Mouse (Mus musculus): Measurements from ENCODE around the gene Olfr67. TPM values are rescaled to one million over a fixed set of nuclear protein-coding genes. Genes with fewer than 3 reads are reported as not detected.
"Not testable (repeated sequence)": the region's sequence is repeated elsewhere in the genome, so short reads cannot be mapped to it uniquely, and the experiment has no call there.

Gene Olfr67
- total RNA-seq (2021) = not detected
- long read RNA-seq, experiment 1 = 0 reads
- long read RNA-seq, experiment 2 = 0 reads

DNA sequence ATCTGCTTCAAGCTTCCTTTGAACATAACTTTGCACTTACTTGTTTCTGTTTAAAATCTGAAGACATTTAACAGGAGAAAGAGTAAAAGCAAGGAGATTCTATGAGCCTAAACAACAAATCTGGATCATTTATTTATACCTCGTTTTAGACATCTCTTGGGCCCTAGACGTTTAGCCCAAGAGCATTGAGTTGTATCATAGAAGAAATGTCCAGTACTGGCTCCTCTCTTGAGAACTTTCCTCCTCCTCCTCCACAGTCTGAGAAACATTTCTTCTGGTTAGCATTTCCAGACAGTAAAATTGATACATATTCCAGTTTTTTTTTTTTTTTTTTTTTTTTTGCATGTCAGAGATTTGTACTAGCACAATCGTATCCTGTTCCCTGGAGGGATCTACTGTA is at the start of gene Olfr67:
Gene Olfr67 (minus strand): TSS at position 101 of the 400 bp plus-strand sequence.
- no peak for DNase-seq

DNA sequence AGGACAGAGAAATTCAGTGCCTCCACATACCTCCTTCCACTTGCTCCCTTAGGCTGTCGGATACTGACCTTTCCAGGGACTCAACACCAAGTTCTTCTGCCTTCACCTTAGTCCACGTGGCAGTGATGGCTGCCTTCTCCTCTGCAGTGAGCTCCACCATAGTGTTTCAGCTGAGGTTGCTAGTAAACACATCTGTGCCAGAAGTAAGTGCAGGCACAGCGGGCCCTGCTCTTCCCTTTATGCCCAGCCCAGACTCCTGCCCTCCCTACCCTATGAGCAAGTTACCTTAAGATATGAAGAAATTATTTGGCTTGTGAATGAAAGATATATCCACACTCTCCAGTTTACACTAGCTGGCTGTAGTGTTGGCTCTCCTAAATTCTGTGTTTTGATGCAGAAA is 48.6 kb upstream of the Olfr67 start, which contains the start of gene Hbb-bh2:
Gene Hbb-bh2 (minus strand): TSS at position 253 of the 400 bp plus-strand sequence.
- DNase-seq = no peak

DNA sequence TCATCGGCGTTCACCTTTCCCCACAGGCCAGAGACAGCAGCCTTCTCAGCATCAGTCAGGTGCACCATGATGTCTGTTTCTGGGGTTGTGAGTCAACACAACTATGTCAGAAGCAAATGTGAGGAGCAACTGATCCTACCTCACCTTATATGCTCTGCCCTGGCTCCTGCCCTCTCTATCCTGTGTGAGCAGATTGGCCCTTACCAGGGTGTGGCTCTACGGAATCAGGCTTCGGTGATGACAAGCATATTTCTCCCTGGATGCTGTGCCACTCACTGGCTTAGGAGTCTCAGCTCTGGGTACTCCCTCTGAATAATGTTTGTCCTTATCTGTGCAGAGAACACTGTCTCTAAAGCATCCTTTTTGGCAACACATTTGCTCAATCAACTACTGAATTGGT is 36.2 kb upstream of the Olfr67 start, which contains the start of gene Hbb-bs:
Gene Hbb-bs (minus strand): TSS at position 289 of the 400 bp plus-strand sequence.
- DNase-seq = no peak

DNA sequence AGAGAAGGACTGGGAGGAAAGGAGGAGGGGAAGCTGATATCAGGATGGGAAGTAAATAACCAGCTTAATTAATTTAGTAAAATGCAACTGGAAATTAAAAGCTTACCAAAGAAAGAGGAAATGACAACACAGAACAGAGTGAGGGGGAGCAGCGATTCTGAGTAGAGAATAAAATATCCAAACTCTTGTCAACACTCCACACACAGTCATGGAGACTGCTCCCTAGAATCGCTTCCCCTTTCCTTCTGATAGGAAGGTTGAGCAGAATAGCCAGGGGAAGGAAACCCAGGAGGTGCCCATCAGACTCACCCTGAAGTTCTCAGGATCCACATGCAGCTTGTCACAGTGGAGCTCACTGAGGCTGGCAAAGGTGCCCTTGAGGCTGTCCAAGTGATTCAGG is 35.5 kb upstream of the Olfr67 start:
- DNase-seq = not testable (repeated sequence)

DNA sequence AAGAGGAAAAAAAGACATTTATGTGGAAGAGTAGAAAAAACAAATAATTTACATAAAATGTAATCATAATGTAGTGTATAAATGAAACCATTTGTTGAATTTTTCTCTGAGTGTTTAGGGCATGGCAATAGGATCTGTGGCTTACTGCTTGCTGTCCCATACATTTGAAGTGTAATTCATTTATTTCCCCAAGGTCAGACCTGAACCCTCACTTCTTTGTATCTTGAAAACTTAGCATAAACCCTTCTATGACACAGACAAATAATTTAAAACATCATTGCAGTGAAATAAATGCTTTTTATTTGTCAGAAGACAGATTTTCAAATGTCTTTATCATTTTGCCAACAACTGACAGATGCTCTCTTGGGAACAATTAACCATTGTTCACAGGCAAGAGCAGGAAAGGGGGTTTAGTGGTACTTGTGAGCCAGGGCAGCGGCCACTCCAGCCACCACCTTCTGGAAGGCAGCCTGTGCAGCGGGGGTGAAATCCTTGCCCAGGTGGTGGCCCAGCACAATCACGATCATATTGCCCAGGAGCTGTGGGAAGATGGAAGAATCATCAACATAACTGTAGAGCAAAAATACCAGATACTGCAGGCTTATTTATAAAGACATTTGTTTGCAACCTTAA is 34.8 kb upstream of the Olfr67 start:
- no peak for DNase-seq

GRCm38 (mm10) chr7:103825536-103826254 is 34.1 kb upstream of the Olfr67 start:
- DNase-seq = no peak

GRCm38 (mm10) chr7:103824597-103824996 is 33.0 kb upstream of the Olfr67 start:
- no peak for DNase-seq

- DNase-seq = not testable (repeated sequence)
Observed at GRCm38 (mm10) chr7:103815085-103815484, 23.5 kb upstream of the Olfr67 start.

DNA sequence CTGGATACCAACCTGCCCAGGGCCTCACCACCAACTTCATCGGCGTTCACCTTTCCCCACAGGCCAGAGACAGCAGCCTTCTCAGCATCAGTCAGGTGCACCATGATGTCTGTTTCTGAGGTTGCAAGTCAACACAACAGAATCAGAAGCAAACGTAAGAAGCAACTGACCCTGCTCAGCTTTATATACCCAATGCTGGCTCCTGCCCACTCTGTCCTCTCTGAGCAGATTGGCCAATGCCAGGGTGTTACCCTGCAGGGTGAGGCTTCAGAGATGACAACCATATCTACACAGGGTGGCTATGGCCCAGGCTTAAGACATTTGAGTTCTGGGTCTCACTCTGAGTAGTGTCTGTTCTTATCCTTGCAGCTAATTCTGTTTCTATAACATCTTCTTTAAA is 22.1 kb upstream of the Olfr67 start, which contains the start of gene Hbb-bt:
Gene Hbb-bt (minus strand): TSS at position 231 of the 400 bp plus-strand sequence.
- DNase-seq = no peak

GRCm38 (mm10) chr7:103813152-103813551 is 21.5 kb upstream of the Olfr67 start:
- DNase-seq = not testable (repeated sequence)

GRCm38 (mm10) chr7:103812174-103812573 is 20.6 kb upstream of the Olfr67 start:
- no peak for DNase-seq

DNA sequence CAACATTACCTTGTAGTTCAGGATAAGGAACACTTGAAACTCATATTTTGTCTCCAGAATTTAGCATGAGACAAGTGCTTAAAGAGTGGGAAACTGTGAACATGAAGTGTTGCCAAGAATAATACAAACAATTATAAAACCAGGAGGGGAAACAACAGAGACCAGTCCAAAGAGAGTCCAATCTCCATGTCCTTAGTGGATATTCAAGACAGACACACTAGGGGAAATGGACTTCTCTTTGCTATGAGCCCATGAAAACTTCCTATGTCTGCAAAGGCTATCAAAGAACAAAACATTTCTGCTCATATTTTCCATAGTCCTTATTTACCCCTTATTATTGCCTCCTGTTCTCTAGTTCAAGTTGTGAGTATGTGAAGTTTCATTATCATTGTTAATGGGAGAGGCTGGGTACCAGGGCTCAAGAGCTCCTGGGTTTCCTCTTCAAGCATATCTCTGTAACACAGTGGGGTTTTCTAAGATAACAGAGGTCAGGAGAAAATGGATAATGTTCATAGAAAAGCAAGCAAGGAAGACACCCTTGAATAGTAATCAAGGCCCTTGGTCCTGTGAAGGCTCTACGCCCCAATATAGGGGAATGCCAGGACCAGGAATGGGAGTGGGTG is 19.7 kb upstream of the Olfr67 start:
- no peak for DNase-seq

DNA sequence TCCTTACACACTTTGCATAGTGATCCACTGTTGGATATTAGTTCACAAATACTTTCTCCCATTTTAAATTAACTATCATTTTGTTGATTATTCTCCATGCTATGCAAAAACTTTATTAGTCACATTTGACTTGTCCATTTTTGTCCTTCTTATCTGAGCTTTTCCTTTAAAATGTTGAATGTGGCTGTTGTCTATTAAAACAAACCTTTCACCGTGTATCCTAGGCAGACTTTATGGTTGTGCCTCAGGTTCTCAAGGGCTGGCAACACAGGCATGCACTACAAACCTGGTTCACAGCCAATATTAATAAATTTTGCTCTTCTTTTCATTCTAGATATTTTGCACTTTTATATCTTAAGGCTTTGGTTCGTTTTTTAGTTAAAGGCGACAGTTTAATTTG is 19.1 kb upstream of the Olfr67 start:
- no peak for DNase-seq

DNA sequence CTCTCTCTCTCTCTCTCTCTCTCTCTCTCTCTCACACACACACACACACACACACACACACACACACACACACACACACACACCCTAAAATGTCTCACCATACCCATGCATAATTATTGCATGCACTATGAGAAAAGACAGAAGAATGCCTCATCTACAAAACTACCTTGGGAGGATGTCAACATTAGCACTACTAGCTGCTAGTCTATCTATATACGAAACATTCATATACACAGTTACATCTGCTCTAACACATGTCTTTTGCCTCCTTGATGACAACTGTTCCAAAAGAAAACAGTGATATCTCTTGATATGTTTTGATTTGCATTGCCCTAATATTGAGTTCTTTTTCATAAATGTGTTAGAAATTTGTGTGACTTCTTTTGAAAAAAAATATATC is 18.7 kb upstream of the Olfr67 start:
- no peak for DNase-seq

DNA sequence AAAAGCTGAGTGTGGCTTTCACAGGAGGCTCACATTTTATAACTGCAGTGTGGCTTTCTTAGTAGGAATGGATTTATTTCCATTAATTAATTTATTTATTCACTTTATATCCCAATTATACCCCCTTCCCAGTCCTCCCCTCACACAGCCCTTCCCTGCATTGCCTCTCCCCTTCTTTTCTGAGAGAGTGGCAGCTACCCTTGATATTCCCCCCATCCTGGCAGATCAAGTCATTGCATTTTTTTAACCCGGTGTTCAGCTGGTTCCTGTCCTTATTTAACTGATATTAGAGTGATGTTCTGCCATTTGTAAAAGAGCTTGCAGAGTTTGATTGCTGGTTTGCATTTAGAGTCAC is 18.2 kb upstream of the Olfr67 start:
- no peak for DNase-seq

GRCm38 (mm10) chr7:103808971-103809800 is 17.6 kb upstream of the Olfr67 start:
- DNase-seq = no peak

DNA sequence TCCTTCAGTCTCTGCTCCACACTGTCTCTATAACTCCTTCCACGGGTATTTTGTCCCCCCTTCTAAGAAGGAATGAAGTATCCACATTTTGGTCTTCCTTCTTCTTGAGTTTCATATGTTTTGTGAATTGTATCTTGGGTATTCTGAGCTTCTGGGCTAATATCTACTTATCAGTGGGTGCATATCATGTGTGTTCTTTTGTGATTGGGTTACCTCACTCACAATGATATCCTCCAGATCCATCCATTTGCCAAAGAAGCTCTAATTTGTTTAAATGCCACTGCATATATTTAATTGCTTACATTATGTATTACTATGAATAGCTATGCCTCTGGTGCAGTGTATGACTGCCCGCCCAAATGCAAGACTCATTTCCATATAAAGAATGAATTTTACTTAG is 16.5 kb upstream of the Olfr67 start:
- DNase-seq = not testable (repeated sequence)

GRCm38 (mm10) chr7:103806856-103807255 is 15.2 kb upstream of the Olfr67 start:
- DNase-seq = peak; percentile 3 to 22

- peak in 1 of 2 experiments; percentile 1 for DNase-seq
Observed at GRCm38 (mm10) chr7:103792669-103793388, 1.2 kb upstream of the Olfr67 start.

DNA sequence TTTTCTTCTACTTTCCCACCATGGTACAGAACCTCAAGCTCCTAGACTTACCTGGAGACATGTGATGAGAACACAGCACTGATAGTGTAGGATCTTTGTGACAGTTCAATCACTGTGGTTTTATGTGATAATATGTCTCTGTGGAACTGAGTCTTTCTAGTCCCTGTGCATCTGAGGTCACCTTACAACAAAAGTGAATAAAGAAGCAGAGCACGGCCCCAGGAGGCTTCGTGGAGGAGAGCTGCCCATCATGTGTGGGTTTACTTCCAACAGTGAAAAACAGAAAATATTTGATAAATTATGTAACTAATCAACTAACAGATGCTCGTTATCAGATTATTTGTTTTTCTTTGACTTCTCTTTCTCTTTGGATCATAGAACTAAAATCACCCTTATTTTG is 12.0 kb downstream of the Olfr67 start, which contains the start of gene Olfr68:
Gene Olfr68 (minus strand): TSS at position 101 of the 400 bp plus-strand sequence.
- no peak for DNase-seq

DNA sequence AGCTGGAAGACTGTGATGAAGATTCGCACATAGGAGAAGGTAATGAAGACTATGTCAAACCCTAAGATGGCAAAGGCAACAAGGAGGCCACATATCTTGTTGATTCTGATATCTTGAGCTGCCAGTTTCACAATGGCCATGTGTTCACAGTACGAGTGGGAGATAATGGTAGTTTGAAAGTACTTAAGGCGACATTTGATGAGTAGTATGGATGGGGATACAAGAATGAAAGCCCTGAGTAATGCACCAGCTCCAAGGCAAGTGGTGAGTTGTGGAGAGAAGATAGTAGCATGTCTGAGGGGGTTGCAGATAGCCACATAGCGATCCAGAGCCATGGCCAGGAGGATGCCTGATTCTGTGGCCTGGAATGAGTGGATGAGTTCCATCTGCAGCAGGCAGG is 14.0 kb downstream of the Olfr67 start:
- DNase-seq = not testable (repeated sequence)
